Mouse (Mus musculus): ENCODE results near the gene Gdf5.

DNA sequence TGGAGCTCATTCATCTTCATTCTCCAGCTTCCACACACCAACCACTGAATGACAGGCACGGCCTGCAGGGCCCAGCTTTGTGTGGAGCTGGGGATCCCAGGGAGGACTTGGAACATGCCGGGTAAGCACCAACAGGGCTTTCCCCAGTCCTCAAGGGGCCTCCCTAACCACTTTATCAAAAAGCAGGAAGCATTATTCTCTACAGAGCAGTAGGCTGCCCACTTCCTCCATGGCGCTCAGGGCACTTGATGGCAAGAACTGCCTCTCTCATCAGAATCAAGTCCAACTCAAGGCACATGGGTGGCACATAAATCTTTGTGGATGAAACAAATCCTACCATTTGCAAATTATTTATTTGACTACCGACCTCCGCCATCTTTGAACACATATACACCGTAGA is 30.5 kb downstream of the Gdf5 start:
- TF ChIP-seq POLR2A (IDR thresholded peaks at IDR 0.05; ENCODE audit: low read depth, low read length), result no peak
- TF ChIP-seq CTCF (IDR thresholded peaks at IDR 0.05; ENCODE audit: borderline replicate concordance, insufficient read depth, low read length), result no peak
